Mouse (Mus musculus) neural tube, embryonic 15.5 days (tissue): ENCODE data around the gene Gm5799. TPM values are rescaled to one million over a fixed set of nuclear protein-coding genes. Genes with fewer than 3 reads are reported as not detected.
"Not testable (repeated sequence)": the region's sequence is repeated elsewhere in the genome, so short reads cannot be mapped to it uniquely, and the experiment has no call there.

Source experiments
- ATAC-seq: fragments of 200-750 bp; cut with Nextera tagmentation; 2 replicates; pipeline ENCODE4 v1.8.0; 2017; ENCODE audit warnings: mild to moderate bottlenecking, moderate TSS enrichment, moderate library complexity; ENCODE audit not compliant: low FRiP score
- H3K27ac ChIP-seq: fragments of 300-500 bp; sonication (generic); replicated peaks from 2 replicates; pipeline ENCODE4 v1.5.1; 2015; ENCODE audit warnings: mild to moderate bottlenecking, inconsistent platforms
- H3K27me3 ChIP-seq: fragments of 300-500 bp; sonication (generic); replicated peaks from 2 replicates; pipeline ENCODE4 v1.6.1; 2015; ENCODE audit warnings: inconsistent platforms
- H3K36me3 ChIP-seq: fragments of 300-500 bp; sonication (generic); 2 replicates; pipeline ENCODE4 v1.6.1; 2015; ENCODE audit warnings: inconsistent platforms
- H3K4me1 ChIP-seq: fragments of 300-500 bp; sonication (generic); 2 replicates; pipeline ENCODE4 v1.6.1; 2015; ENCODE audit warnings: inconsistent platforms
- H3K4me2 ChIP-seq: fragments of 300-500 bp; sonication (generic); 2 replicates; pipeline ENCODE4 v1.6.1; 2015; ENCODE audit warnings: inconsistent platforms, mild to moderate bottlenecking, moderate library complexity
- H3K4me3 ChIP-seq: fragments of 300-500 bp; sonication (generic); replicated peaks from 2 replicates; pipeline ENCODE4 v1.5.1; 2015; ENCODE audit warnings: mild to moderate bottlenecking, inconsistent platforms
- H3K9ac ChIP-seq: fragments of 300-500 bp; sonication (generic); replicated peaks from 2 replicates; pipeline ENCODE4 v1.6.1; 2015; ENCODE audit warnings: mild to moderate bottlenecking, inconsistent platforms
- H3K9me3 ChIP-seq: fragments of 300-500 bp; sonication (generic); replicated peaks from 2 replicates; pipeline ENCODE4 v1.6.1; 2016; ENCODE audit warnings: inconsistent platforms
- WGBS: fragments of 180-500 bp; shearing (Covaris S2); methylation state at CpG from one replicate; pipeline ENCODE4 v1.1.7; 2015; ENCODE audit warnings: mixed read lengths; 5-methylcytosine and 5-hydroxymethylcytosine counted together
- polyA plus RNA-seq: library from polyadenylated mRNA; unstranded; fragments of >200 nt; fragmentation: Nextera tagmentation; extraction: Ambion mirVana; gene quantifications from 2 replicates; pipeline ENCODE4 v1.2.1, GENCODE M21; 2015

Gm5799 gene
- not detected in 2 replicates for polyA plus RNA-seq

- ATAC-seq, H3K9me3 ChIP-seq, H3K36me3 ChIP-seq, H3K4me1 ChIP-seq, H3K4me2 ChIP-seq, H3K27ac ChIP-seq, H3K27me3 ChIP-seq, H3K4me3 ChIP-seq, H3K9ac ChIP-seq: not testable (repeated sequence)
- 83% methylated on average over 1 of the region's 2 CpGs for WGBS
Observed at GRCm38 (mm10) chr14:43543276-43543675, at the start of gene Gm5799. Gene Gm5799, plus strand, starts transcription at chr14:43543576.

GRCm38 (mm10) chr14:43531052-43532010 lies 12.0 kb upstream of the Gm5799 start:
- H3K9ac ChIP-seq, ATAC-seq, H3K4me1 ChIP-seq, H3K4me2 ChIP-seq, H3K4me3 ChIP-seq, H3K9me3 ChIP-seq, H3K36me3 ChIP-seq, H3K27ac ChIP-seq, H3K27me3 ChIP-seq: not testable (repeated sequence)
- 43% methylated on average over 14 of the region's 15 CpGs for WGBS

GRCm38 (mm10) chr14:43532011-43532383 lies 11.4 kb upstream of the Gm5799 start:
- not testable (repeated sequence) for H3K9me3 ChIP-seq, H3K27me3 ChIP-seq, H3K4me3 ChIP-seq, H3K36me3 ChIP-seq, H3K27ac ChIP-seq, H3K4me2 ChIP-seq, H3K9ac ChIP-seq, H3K4me1 ChIP-seq, ATAC-seq
- 40% methylated on average over 1 of the region's 6 CpGs for WGBS

DNA sequence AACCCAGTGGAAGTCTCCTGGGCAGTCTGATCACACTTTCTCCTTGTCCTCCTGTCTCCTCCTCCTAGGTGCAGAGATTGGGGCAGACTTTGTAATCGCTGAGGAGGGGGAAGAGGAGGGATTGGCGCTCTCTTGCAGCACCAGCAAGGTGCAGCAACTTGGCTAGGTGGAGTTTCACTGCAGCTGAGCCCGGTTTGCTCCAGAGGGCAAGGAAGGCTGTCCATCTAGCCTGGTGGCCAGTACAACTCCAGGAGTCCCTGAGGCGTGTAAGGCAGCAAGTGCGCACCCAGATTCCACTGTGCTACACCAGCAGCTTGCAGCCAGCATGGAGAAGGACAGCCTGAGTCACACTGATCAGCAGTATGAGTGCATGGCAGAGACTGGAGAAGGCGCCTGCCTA lies 11.0 kb upstream of the Gm5799 start:
- not testable (repeated sequence) for H3K36me3 ChIP-seq
- WGBS, result 71% methylated on average over 5 of the region's 6 CpGs

GRCm38 (mm10) chr14:43538144-43538543 lies 5.2 kb upstream of the Gm5799 start:
- H3K4me3 ChIP-seq, ATAC-seq, H3K36me3 ChIP-seq, H3K27ac ChIP-seq, H3K4me2 ChIP-seq, H3K4me1 ChIP-seq, H3K27me3 ChIP-seq, H3K9me3 ChIP-seq, H3K9ac ChIP-seq: not testable (repeated sequence)
- WGBS, result 81% methylated on average over 2 of the region's 2 CpGs

More for the DNA sequence above, 11.0 kb upstream of the Gm5799 start:
- not testable (repeated sequence) for H3K9ac ChIP-seq, H3K27ac ChIP-seq, H3K4me2 ChIP-seq, H3K4me3 ChIP-seq, ATAC-seq, H3K9me3 ChIP-seq, H3K4me1 ChIP-seq, H3K27me3 ChIP-seq

DNA sequence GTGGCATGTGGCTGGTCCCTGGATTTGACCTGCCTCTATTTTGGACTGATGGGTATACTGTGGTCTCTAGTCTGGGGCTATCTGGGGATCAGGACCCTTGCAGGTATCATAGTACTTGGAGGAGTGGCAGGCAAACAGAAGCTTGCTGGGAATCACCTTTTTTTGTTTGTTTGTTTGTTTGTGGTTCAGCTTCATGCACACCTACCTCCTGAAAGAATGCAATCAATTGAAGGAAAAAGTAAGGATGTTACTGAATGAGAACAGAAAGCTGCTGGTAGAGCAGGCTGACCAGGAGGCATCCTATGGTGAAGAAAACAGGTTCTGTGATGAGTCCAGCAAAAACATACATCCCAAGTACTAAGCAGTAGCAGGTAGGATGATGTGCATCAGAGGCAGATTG lies 2.9 kb downstream of the Gm5799 start:
- not testable (repeated sequence) for H3K9me3 ChIP-seq, H3K4me2 ChIP-seq, H3K27me3 ChIP-seq, H3K27ac ChIP-seq, ATAC-seq, H3K4me1 ChIP-seq, H3K9ac ChIP-seq, H3K36me3 ChIP-seq, H3K4me3 ChIP-seq

GRCm38 (mm10) chr14:43552271-43552670 lies 8.9 kb downstream of the Gm5799 start:
- not testable (repeated sequence) for H3K4me2 ChIP-seq, H3K27me3 ChIP-seq, H3K4me3 ChIP-seq, H3K9ac ChIP-seq, ATAC-seq, H3K36me3 ChIP-seq, H3K27ac ChIP-seq, H3K4me1 ChIP-seq, H3K9me3 ChIP-seq
- WGBS, result 91% methylated on average over 2 of the region's 2 CpGs

- not testable (repeated sequence) for H3K9me3 ChIP-seq, H3K4me2 ChIP-seq, H3K4me3 ChIP-seq, H3K36me3 ChIP-seq, H3K27ac ChIP-seq, H3K27me3 ChIP-seq, ATAC-seq, H3K9ac ChIP-seq, H3K4me1 ChIP-seq
- WGBS, result 81% methylated on average over 4 of the region's 4 CpGs
Observed at GRCm38 (mm10) chr14:43577969-43578368, 34.6 kb downstream of the Gm5799 start.

- ATAC-seq, H3K36me3 ChIP-seq, H3K9me3 ChIP-seq, H3K4me2 ChIP-seq, H3K4me3 ChIP-seq, H3K9ac ChIP-seq, H3K4me1 ChIP-seq, H3K27ac ChIP-seq, H3K27me3 ChIP-seq: not testable (repeated sequence)
- WGBS, result 85% methylated on average over 1 of the region's 2 CpGs
Observed at GRCm38 (mm10) chr14:43579046-43579445, 35.7 kb downstream of the Gm5799 start, which contains the start of gene Gm17654. Gene Gm17654, minus strand, starts transcription at chr14:43579146.

Other genes with a start within 250 kb of the Gm5799 start
- gene Gm8127, start 249.7 kb upstream of the Gm5799 start, polyA plus RNA-seq, result not detected in 2 replicates
- 0.20 TPM in 1 of 2 replicates, not detected in the other for gene 1700001F09Rik, start 195.8 kb upstream of the Gm5799 start, polyA plus RNA-seq
- gene Gm8138, start 127.2 kb upstream of the Gm5799 start, polyA plus RNA-seq, result not detected in 2 replicates
- gene Gm17654, start 35.6 kb downstream of the Gm5799 start, polyA plus RNA-seq, result not detected in 2 replicates
- gene Gm10375, start 64.4 kb downstream of the Gm5799 start, polyA plus RNA-seq, result not detected in 2 replicates
- gene Gm8165, start 133.6 kb downstream of the Gm5799 start, polyA plus RNA-seq, result not detected in 2 replicates
- gene Gm7324, start 154.3 kb downstream of the Gm5799 start, polyA plus RNA-seq, result 0.61 and 0.92 TPM in 2 replicates
- not detected in 2 replicates for gene Gm16506, start 183.9 kb downstream of the Gm5799 start, polyA plus RNA-seq
- not detected in 2 replicates for gene Gm6526, start 204.3 kb downstream of the Gm5799 start, polyA plus RNA-seq
- gene Gm8180, start 241.2 kb downstream of the Gm5799 start, polyA plus RNA-seq, result not detected in 2 replicates